Mouse (Mus musculus) layer of hippocampus, adult 18-20 months (tissue): ENCODE measurements around the gene Cir1. TPM values are rescaled to one million over a fixed set of nuclear protein-coding genes. Genes with fewer than 3 reads are reported as not detected.

Source experiments
- total RNA-seq, 2 experiments: library from RNA; stranded (reverse); gene quantifications; 2 replicates each; pipeline ENCODE4 v1.2.3; 2021

Cir1 gene
- total RNA-seq, 2 experiments from 2014 or later = 31.0 to 31.4 TPM

Other genes with a start within 250 kb of the Cir1 start
- 100 to 1,000 TPM; 109 to 112 TPM for gene Ola1, start 93.8 kb downstream of the Cir1 start, total RNA-seq
- 1 to 10 TPM; 3.7 to 4.3 TPM for gene Sp9, start 40.8 kb downstream of the Cir1 start, total RNA-seq
- gene Scrn3, start 100 bp downstream of the Cir1 start, total RNA-seq = 10 to 100 TPM; 22.6 to 22.9 TPM
- gene Gpr155, start 73.9 kb upstream of the Cir1 start, total RNA-seq = 10 to 100 TPM; 52.1 to 58.5 TPM
- gene Wipf1, start 217.0 kb upstream of the Cir1 start, total RNA-seq = 10 to 100 TPM in 1 of 2 experiments, 1 to 10 TPM in 1; 9.6 to 11.7 TPM